Mouse (Mus musculus) retina, postnatal 1 day (tissue): ENCODE results near the gene Slc38a8.

Experiments used
- DNase-seq: peaks from one replicate; pipeline ENCODE4 v3.0.0-alpha.2; 2012

Slc38a8 gene

GRCm38 (mm10) chr8:119501598-119501997 is at the start of gene Slc38a8:
TSS of gene Slc38a8 (minus strand) at chr8:119501698.
- DNase-seq, result no peak

- DNase-seq, result no peak
Observed at GRCm38 (mm10) chr8:119548560-119549113, 47.1 kb upstream of the Slc38a8 start.

GRCm38 (mm10) chr8:119547019-119547691 is 45.7 kb upstream of the Slc38a8 start:
- no peak for DNase-seq

- DNase-seq, result no peak
Observed at GRCm38 (mm10) chr8:119545791-119546190, 44.3 kb upstream of the Slc38a8 start.

- DNase-seq, result no peak
Observed at GRCm38 (mm10) chr8:119545180-119545579, 43.7 kb upstream of the Slc38a8 start.

- DNase-seq, result no peak
Observed at GRCm38 (mm10) chr8:119544606-119545005, 43.1 kb upstream of the Slc38a8 start.

GRCm38 (mm10) chr8:119531973-119532372 is 30.5 kb upstream of the Slc38a8 start:
- no peak for DNase-seq

GRCm38 (mm10) chr8:119531397-119531796 is 29.9 kb upstream of the Slc38a8 start:
- DNase-seq, result no peak

GRCm38 (mm10) chr8:119530937-119531336 is 29.4 kb upstream of the Slc38a8 start:
- no peak for DNase-seq

- no peak for DNase-seq
Observed at GRCm38 (mm10) chr8:119528762-119529161, 27.3 kb upstream of the Slc38a8 start.

- peak; percentile 49 for DNase-seq
Observed at GRCm38 (mm10) chr8:119520102-119520501, 18.6 kb upstream of the Slc38a8 start.

GRCm38 (mm10) chr8:119516674-119517073 is 15.2 kb upstream of the Slc38a8 start:
- DNase-seq, result peak; percentile 56

GRCm38 (mm10) chr8:119515767-119516166 is 14.3 kb upstream of the Slc38a8 start:
- no peak for DNase-seq

- DNase-seq, result no peak
Observed at GRCm38 (mm10) chr8:119514940-119515339, 13.4 kb upstream of the Slc38a8 start.

GRCm38 (mm10) chr8:119513405-119513804 is 11.9 kb upstream of the Slc38a8 start:
- DNase-seq, result no peak

GRCm38 (mm10) chr8:119511722-119512121 is 10.2 kb upstream of the Slc38a8 start:
- DNase-seq, result no peak

GRCm38 (mm10) chr8:119510471-119510870 is 9.0 kb upstream of the Slc38a8 start:
- no peak for DNase-seq

- no peak for DNase-seq
Observed at GRCm38 (mm10) chr8:119506106-119506505, 4.6 kb upstream of the Slc38a8 start.

- DNase-seq, result peak; percentile 42
Observed at GRCm38 (mm10) chr8:119505488-119505887, 4.0 kb upstream of the Slc38a8 start.

- DNase-seq, result peak; percentile 93
Observed at GRCm38 (mm10) chr8:119503191-119503767, 1.8 kb upstream of the Slc38a8 start.

GRCm38 (mm10) chr8:119502111-119502510 is 613 bp upstream of the Slc38a8 start:
- no peak for DNase-seq

GRCm38 (mm10) chr8:119499836-119500235 is 1.7 kb downstream of the Slc38a8 start:
- no peak for DNase-seq

GRCm38 (mm10) chr8:119496848-119497247 is 4.7 kb downstream of the Slc38a8 start:
- DNase-seq, result no peak

- DNase-seq, result no peak
Observed at GRCm38 (mm10) chr8:119487093-119487492, 14.4 kb downstream of the Slc38a8 start.
